Mouse (Mus musculus) heart, embryonic 16.5 days (tissue): ENCODE measurements around the gene Hes6. TPM values are rescaled to one million over a fixed set of nuclear protein-coding genes. Genes with fewer than 3 reads are reported as not detected.
A peak's percentile ranks its signal among the peaks of the same experiment; 100 is the strongest.

Experiments
- ATAC-seq: fragments of 200-750 bp; cut with Nextera tagmentation; replicated peaks from 2 replicates; pipeline ENCODE4 v1.8.0; 2017; ENCODE audit warnings: moderate number of reproducible peaks; ENCODE audit not compliant: insufficient read depth, low FRiP score; ENCODE audit errors: extremely low read depth
- H3K27ac ChIP-seq: fragments of 300-500 bp; sonication (generic); 2 replicates; pipeline ENCODE4 v1.5.1; 2014; ENCODE audit warnings: mild to moderate bottlenecking, low read length, control low read depth, moderate library complexity
- H3K27me3 ChIP-seq: fragments of 300-500 bp; sonication (generic); 2 replicates; pipeline ENCODE4 v1.6.1; 2014; ENCODE audit warnings: low read length, mixed read lengths; ENCODE audit not compliant: control insufficient read depth, insufficient read depth
- H3K36me3 ChIP-seq: fragments of 300-500 bp; sonication (generic); 2 replicates; pipeline ENCODE4 v1.6.1; 2014; ENCODE audit not compliant: control insufficient read depth, insufficient read depth
- H3K4me1 ChIP-seq: fragments of 300-500 bp; sonication (generic); 2 replicates; pipeline ENCODE4 v1.6.1; 2014; ENCODE audit warnings: low read length, mixed read lengths; ENCODE audit not compliant: control insufficient read depth, insufficient read depth
- H3K4me2 ChIP-seq: fragments of 300-500 bp; sonication (generic); 2 replicates; pipeline ENCODE4 v1.6.1; 2014; ENCODE audit warnings: low read depth, mild to moderate bottlenecking, control low read depth, low read length
- H3K4me3 ChIP-seq: fragments of 300-500 bp; sonication (generic); 2 replicates; pipeline ENCODE4 v1.5.1; 2014; ENCODE audit warnings: mild to moderate bottlenecking, control low read depth, low read length
- H3K9ac ChIP-seq: fragments of 300-500 bp; sonication (generic); 2 replicates; pipeline ENCODE4 v1.6.1; 2014; ENCODE audit warnings: low read length, control low read depth
- H3K9me3 ChIP-seq: fragments of 300-500 bp; sonication (generic); replicated peaks from 2 replicates; pipeline ENCODE4 v1.6.1; 2016; ENCODE audit warnings: low read length; ENCODE audit not compliant: control insufficient read depth
- WGBS: fragments of 180-500 bp; shearing (Covaris S2); extraction: QIAGEN DNeasy Blood & Tissue Kit; methylation state at CpG from one replicate; pipeline ENCODE4 v1.1.7; 2014; 5-methylcytosine and 5-hydroxymethylcytosine counted together
- polyA plus RNA-seq: library from polyadenylated mRNA; unstranded; fragments of >200 nt; fragmentation: Nextera tagmentation; extraction: Ambion mirVana; gene quantifications from 2 replicates; pipeline ENCODE4 v1.2.1, GENCODE M21; 2015

Hes6 gene
- polyA plus RNA-seq, 1 experiment from 2014 or later: 117 TPM

- H3K4me1 ChIP-seq: peaks cover 25% of the 10 kb centered on the region
- no peak overlapping the region for H3K4me3 ChIP-seq
- H3K9me3 ChIP-seq: no peaks in the 10 kb centered on the region
- H3K27me3 ChIP-seq: no peaks in the 10 kb centered on the region
- H3K27ac ChIP-seq: peak overlapping the region; percentile 89
- 81% methylated on average over 13 of the region's 13 CpGs for WGBS
- no peak overlapping the region for H3K4me2 ChIP-seq
- peak overlapping the region; percentile 58 for H3K9ac ChIP-seq
- ATAC-seq: no peak
- peaks cover 25% of the 10 kb centered on the region for H3K36me3 ChIP-seq
Measured at GRCm38 (mm10) chr1:91435606-91436130, 21.8 kb upstream of the Hes6 start.

- peak overlapping the region; percentile 4; the same call in 1 of the 2 replicates for H3K9ac ChIP-seq
- H3K9me3 ChIP-seq: no peaks in the 10 kb centered on the region
- H3K27ac ChIP-seq: peak overlapping the region; percentile 89; the same call in 1 of the 2 replicates
- H3K27me3 ChIP-seq: no peaks in the 10 kb centered on the region
- no peak for ATAC-seq
- H3K4me2 ChIP-seq: no peak overlapping the region
- 90% methylated on average over 8 of the region's 8 CpGs for WGBS
- H3K4me3 ChIP-seq: no peak overlapping the region
- H3K4me1 ChIP-seq: peaks cover 25% of the 10 kb centered on the region
- H3K36me3 ChIP-seq: peaks cover 24% of the 10 kb centered on the region
Measured at GRCm38 (mm10) chr1:91434905-91435304, 21.1 kb upstream of the Hes6 start.

- no peaks in the 10 kb centered on the region for H3K9me3 ChIP-seq
- H3K4me3 ChIP-seq: no peak overlapping the region
- no peak overlapping the region for H3K9ac ChIP-seq
- ATAC-seq: no peak
- H3K27ac ChIP-seq: no peak overlapping the region
- no peaks in the 10 kb centered on the region for H3K27me3 ChIP-seq
- peaks cover 10% of the 10 kb centered on the region for H3K4me1 ChIP-seq
- WGBS: 73% methylated on average over 7 of the region's 7 CpGs
- H3K36me3 ChIP-seq: peaks cover 36% of the 10 kb centered on the region
- no peak overlapping the region for H3K4me2 ChIP-seq
Measured at GRCm38 (mm10) chr1:91430761-91431160, 16.9 kb upstream of the Hes6 start.

- H3K27me3 ChIP-seq: no peaks in the 10 kb centered on the region
- no peaks in the 10 kb centered on the region for H3K4me1 ChIP-seq
- no peak overlapping the region for H3K4me2 ChIP-seq
- no peaks in the 10 kb centered on the region for H3K9me3 ChIP-seq
- no peak for ATAC-seq
- no peak overlapping the region for H3K9ac ChIP-seq
- H3K36me3 ChIP-seq: peaks cover 33% of the 10 kb centered on the region
- WGBS: 92% methylated on average over 10 of the region's 10 CpGs
- H3K4me3 ChIP-seq: no peak overlapping the region
- no peak overlapping the region for H3K27ac ChIP-seq
Measured at GRCm38 (mm10) chr1:91429212-91429611, 15.4 kb upstream of the Hes6 start.

- H3K27ac ChIP-seq: no peak overlapping the region
- no peaks in the 10 kb centered on the region for H3K9me3 ChIP-seq
- H3K27me3 ChIP-seq: no peaks in the 10 kb centered on the region
- no peaks in the 10 kb centered on the region for H3K4me1 ChIP-seq
- peaks cover 32% of the 10 kb centered on the region for H3K36me3 ChIP-seq
- H3K4me3 ChIP-seq: no peak overlapping the region
- WGBS: 26% methylated on average over 4 of the region's 4 CpGs
- H3K9ac ChIP-seq: no peak overlapping the region
- H3K4me2 ChIP-seq: no peak overlapping the region
- ATAC-seq: peak; percentile 70
Measured at GRCm38 (mm10) chr1:91428614-91429013, 14.8 kb upstream of the Hes6 start.

GRCm38 (mm10) chr1:91426397-91426796 lies 12.6 kb upstream of the Hes6 start:
- no peak overlapping the region for H3K4me2 ChIP-seq
- no peaks in the 10 kb centered on the region for H3K4me1 ChIP-seq
- no peak overlapping the region for H3K4me3 ChIP-seq
- H3K27ac ChIP-seq: no peak overlapping the region
- H3K9ac ChIP-seq: no peak overlapping the region
- H3K36me3 ChIP-seq: peaks cover 26% of the 10 kb centered on the region; the same call in 1 of the 2 replicates
- 63% methylated on average over 9 of the region's 9 CpGs for WGBS
- no peaks in the 10 kb centered on the region for H3K9me3 ChIP-seq
- ATAC-seq: no peak
- no peaks in the 10 kb centered on the region for H3K27me3 ChIP-seq

- Histone ChIP-seq H3K27me3 (no peaks in the 10 kb centered on the region), H3K9ac (no peak overlapping the region), H3K4me3 (no peak overlapping the region), H3K4me2 (no peak overlapping the region), H3K4me1 (no peaks in the 10 kb centered on the region), H3K36me3 (peaks cover 28% of the 10 kb centered on the region), H3K27ac (no peak overlapping the region), H3K9me3 (no peaks in the 10 kb centered on the region)
- 97% methylated on average over 8 of the region's 8 CpGs for WGBS
- ATAC-seq: no peak
Measured at GRCm38 (mm10) chr1:91420601-91421065, 6.8 kb upstream of the Hes6 start.

GRCm38 (mm10) chr1:91419862-91420600 lies 6.2 kb upstream of the Hes6 start:
- no peak overlapping the region for H3K4me3 ChIP-seq
- no peaks in the 10 kb centered on the region for H3K27me3 ChIP-seq
- WGBS: 66% methylated on average over 10 of the region's 10 CpGs
- H3K9me3 ChIP-seq: no peaks in the 10 kb centered on the region
- H3K4me1 ChIP-seq: peaks cover 5% of the 10 kb centered on the region
- no peak overlapping the region for H3K27ac ChIP-seq
- no peak overlapping the region for H3K4me2 ChIP-seq
- peaks cover 28% of the 10 kb centered on the region for H3K36me3 ChIP-seq
- H3K9ac ChIP-seq: no peak overlapping the region
- no peak for ATAC-seq

GRCm38 (mm10) chr1:91417991-91418390 lies 4.2 kb upstream of the Hes6 start:
- WGBS: 67% methylated on average over 1 of the region's 1 CpGs

More at GRCm38 (mm10) chr1:91417991-91418390, 4.2 kb upstream of the Hes6 start:
- Histone ChIP-seq H3K27ac (no peak overlapping the region), H3K9me3 (no peaks in the 10 kb centered on the region), H3K4me3 (no peak overlapping the region), H3K9ac (no peak overlapping the region), H3K4me2 (no peak overlapping the region), H3K4me1 (peaks cover 12% of the 10 kb centered on the region), H3K27me3 (no peaks in the 10 kb centered on the region), H3K36me3 (peaks cover 23% of the 10 kb centered on the region)
- ATAC-seq: no peak
